Mouse (Mus musculus): ENCODE results near the gene 4931428F04Rik.
"Not testable (repeated sequence)": the region's sequence is repeated elsewhere in the genome, so short reads cannot be mapped to it uniquely, and the experiment has no call there.

The 4931428F04Rik gene

DNA sequence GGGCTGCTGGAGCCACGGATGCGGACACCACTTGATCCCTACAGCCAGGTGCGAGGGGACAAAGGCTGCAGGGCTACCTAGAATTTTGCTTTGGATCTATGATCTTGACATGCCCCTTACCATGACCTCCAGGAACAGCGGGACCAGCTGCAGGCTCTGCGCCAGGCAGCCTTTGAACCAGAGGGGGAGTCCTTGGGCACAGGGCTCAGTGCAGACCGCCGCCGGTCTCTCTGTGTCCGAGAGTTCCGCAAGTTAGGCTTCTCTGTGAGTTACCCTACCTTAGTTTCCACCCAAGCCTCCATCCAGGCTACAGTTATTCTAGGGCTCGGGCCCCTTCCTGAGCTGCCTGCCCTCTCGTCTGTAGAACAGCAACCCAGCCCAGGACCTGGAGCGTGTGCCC, 18.0 kb upstream of the 4931428F04Rik start:
- DNase-seq (ENCODE audit: low spot score in 2 of 2), result no peak

DNA sequence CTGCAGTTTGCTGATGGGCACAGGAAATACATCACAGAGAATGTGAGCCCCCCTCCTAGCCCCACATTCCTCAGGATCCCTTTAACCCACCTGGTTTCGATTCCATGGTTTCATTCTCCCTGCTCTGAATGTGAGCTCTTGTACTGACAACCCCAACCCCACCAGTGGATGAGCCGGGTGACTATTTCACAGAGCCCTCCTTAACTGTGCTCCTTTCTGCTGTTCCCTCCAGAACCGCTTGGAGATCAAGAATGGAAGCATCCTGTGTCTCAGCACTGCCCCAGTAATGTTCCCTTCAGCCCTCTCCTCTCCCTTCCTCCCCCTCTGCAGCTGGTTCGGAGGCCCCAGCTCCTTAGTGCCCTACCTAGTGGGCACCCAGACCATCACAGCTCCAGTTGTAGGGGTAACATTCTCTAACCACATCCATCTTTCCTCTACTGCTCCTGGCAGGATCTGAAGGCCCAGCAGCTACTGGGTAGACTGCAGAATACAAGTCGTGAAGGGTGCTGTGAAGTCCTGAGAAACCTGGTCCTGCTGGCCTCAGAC, 16.6 kb upstream of the 4931428F04Rik start:
- no peak for DNase-seq (ENCODE audit: low spot score in 2 of 2)

DNA sequence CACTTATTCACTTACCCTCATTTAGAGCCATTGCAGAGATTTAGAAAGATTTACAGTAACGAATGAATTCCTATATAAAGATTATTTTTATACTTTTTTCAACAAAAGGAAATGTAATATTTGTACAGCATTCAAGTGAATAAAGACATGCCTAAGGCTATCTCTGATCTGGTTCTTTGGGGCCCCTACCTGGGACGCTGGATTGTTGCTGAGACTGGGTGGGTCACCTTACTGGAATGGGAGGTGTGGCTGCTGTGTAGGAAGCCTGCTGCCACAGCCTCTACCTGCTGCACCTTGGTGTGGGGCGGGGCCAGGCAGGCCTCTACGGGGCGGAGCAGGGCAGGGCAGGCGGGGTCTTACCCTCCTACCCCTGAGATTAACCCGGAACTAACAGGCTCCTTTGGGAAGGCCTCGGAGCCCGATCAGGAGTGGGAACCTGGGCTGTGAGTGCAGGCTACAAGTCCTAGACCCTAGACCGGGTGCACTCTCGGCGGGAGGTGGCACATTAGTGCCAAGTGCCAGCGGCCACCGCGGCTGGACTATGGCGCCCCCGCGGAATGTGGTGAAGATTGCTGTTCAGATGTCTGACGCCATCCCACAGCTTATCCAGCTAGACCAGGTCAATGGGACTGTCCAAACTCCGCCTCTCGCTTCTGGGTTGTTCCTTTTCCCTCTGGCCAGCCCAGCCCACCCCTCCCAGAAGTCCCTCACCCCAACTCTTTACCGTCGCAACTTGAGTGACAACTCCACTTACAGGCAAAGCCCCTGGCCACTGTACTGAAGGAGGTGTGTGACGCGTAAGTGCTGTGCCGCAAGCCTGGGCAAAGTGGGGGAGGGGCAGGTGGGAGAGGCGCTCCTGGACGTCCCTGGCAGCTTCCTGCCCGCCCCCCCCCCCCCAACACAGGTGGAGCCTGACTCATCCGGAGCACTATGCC, 15.8 kb upstream of the 4931428F04Rik start, which contains the start of gene Elmo3:
Gene Elmo3 (plus strand): TSS at position 391 of the 935 bp plus-strand sequence.
- peak; percentile 50 to 51 for DNase-seq (ENCODE audit: low spot score in 2 of 2)

DNA sequence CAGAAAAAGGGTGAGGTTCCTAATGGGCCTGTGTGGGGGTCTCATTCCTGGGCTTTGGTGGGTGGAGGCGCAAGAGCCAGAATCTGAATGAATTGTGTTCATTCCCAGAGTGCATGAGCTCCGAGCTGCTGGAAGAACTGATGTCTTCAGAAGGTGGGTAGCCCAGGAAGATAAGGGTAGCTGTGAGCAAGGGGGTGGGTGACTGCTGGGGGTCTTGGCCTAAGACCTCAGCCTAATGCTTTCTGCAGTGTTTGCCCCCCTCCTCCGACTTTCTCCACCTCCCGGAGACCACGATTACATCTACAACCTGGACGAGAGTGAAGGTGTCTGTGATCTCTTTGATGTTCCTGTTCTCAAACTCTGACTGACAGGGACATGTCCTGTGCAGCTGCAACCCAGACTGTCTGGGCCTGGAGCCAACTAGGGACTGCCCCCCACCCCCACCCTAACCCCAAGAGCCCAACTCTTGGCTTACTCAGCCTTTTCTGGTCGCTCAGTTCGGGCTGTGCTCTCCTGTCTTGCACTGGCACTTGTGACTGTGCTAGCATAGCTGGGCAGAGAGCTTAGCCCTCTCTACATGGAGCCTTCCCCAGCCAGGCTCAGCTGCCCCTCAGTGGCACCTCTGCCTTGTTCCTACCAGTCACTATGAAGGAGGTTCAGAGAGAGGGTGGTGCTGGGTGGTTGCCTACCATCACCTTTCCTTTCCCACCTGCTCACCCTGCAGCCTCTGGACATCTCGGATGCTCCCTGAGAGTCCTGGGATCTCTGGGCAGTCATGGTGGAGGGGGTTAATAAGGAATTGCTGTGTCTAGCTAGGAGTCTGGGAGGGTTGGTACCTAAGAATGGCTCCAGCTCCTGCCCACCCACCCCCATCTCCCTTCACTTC, 14.9 kb upstream of the 4931428F04Rik start:
- no peak for DNase-seq (ENCODE audit: low spot score in 2 of 2)

DNA sequence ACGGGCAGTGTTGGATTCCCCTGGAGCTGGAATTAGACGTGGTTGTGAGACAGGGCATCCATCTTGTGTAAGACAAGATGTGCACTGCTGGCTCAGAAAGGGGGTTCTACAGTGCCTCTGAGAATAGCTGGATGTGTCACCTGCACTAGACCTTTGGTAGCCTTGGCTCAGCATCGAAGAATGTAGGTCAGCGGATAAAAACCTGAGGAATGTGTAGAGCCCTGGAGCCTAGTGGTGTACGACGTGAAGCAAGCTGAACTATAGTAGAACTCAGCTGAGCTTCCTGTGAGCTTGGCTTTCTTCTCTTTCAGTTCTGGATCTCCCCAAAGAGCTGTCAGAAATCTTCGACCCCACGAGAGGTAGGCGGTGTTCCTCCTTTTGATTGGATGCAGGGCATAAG, 14.2 kb upstream of the 4931428F04Rik start:
- DNase-seq (ENCODE audit: low spot score in 2 of 2), result no peak

DNA sequence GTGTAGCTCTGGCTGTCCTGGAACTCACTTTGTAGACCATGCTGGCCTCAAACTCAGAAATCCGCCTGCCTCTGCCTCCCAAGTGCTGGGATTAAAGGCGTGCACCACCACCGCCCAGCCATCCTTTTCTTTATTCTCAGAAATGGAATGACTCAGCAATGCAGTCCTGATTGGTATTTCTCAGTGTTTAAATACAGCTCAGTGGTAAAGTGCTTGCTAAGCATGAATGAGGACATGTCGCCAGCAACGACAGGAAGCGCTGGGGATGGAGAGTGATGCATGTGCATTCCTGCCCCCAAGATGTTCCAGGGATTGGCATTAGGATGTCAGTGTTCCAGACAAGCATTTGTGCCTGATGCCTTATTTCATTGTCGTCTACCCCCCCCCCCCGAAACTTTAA, 13.7 kb upstream of the 4931428F04Rik start:
- DNase-seq (ENCODE audit: low spot score in 2 of 2), result no peak

DNA sequence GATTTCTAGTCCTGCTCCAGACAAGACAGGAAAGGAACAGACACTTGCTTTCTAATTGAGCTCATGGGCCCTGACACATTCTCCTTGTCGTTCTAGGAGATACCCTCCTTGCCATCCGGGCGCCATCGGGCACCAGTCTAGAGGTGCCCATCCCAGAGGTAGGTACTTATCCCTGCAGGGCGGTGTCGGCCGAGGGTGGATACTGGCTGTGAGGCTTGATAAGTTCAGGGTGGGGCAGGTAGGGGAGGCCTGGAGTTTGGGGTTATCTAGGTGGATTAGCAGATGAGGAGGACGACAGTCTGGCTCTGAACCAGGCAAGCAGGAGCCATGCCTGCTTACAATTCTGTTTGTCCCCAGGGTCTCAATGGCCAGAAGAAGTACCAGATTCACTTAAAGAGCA, 10.3 kb upstream of the 4931428F04Rik start:
- DNase-seq (ENCODE audit: low spot score in 2 of 2), result no peak

DNA sequence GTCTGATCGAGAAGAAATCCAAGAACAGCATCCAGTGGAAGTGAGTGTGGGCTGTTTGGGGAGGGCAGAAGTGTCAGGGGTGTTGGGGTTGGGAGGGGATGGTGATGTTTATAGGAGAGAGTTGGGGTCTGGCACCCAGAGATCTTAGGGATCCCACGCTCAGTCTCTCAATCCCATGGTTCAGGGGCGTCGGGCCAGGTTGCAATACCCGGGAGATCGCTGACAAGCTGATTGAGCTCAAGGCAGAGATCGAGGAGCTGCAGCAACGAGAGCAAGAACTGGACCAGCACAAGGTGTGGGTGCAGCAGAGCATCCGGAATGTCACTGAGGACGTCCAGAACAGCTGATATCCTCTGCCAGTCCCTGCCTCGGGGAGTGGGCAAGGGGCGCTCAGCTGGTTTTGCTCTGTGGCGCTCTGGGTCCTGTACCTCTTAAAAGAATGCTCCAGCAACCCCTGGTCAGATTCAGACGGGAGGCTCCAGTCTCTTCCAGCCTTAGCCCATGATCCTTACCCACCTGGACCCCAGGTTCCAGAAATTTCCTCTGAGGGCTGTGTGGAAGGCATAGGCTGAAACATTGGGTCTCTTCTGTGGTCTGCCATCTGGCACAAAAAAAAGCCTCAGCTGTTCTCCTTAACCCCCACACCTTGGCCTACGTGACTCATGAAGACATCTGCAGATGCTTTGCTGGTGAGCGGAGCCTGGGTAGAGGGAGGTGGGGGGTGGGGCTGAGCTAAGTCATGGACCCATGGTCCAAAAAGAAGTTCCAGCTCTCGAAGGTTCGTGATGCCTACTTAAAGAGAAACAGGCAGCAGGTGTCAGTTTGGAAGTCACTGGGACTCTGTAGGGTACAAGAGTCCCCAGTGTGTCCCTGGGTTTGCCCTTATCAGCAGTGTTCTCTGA, 8.9 kb upstream of the 4931428F04Rik start:
- DNase-seq (ENCODE audit: low spot score in 2 of 2), result no peak

DNA sequence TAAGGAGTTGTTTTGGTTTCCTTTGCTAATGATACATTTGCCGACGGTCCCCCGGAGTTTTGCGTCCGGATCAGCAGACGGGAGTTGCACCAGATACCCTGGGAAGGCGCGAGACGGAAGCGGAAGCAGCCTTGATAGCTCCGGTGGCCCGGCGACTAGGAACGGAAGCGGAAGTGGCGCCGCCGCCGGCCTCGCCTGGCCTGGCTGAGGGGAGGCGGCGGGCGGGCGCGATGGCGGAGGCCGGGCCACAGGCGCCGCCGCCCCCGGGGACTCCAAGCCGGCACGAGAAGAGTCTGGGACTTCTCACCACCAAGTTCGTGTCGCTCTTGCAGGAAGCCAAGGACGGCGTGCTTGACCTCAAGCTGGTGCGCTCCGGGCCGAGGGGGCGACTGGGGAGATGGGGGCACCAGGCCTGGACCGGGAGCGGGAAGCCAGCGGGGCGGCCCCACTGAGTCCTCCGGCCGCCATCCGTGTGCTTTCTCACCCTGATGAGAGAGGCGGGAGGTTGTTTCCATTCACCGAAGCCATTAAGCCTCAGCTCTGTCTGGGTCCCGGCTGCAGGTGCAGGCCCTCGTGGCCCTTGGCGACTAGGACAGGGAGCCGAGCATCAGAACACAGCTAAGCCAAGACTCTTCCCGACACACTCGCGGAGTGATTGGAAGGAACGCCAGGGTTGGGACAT, 8.0 kb upstream of the 4931428F04Rik start, which contains the start of gene E2f4:
Gene E2f4 (plus strand): TSS at position 153 of the 682 bp plus-strand sequence.
- DNase-seq (ENCODE audit: low spot score in 2 of 2), result peak; percentile 92 to 94

DNA sequence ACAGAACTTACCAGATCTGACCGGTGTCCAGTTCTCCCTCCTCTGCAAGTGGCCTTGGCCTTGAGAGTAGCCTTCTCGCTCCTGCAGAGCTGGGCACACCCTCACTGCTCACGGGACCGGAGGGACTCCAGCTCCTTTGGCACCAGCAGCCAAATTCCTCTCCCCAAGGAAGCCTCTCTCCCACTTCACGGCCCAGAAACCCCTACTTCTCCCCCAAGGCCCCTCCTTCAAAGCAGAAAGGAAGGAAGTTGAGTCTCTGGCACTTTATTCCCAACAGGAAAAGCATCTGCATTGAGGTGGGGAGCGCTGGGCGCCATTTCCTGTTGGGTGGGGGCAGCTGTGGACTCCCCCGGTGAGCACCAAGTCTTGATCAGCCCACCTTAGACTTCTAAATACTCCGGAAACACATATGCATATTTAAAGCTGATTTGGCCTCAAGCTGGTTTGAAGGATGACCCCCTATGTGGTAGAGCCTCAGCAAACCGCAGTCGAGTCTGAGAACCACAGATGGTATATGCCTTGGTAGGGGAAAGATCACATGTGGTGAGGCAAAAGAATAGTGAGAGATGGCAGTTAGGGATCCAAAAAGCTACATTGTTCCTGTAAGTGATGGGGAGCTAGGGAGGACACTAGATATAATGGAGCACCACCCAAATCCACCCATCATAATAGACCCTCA, 6.4 kb upstream of the 4931428F04Rik start, which contains the start of gene Exoc3l:
Gene Exoc3l (minus strand): TSS at position 207 of the 679 bp plus-strand sequence.
- no peak for DNase-seq (ENCODE audit: low spot score in 2 of 2)

DNA sequence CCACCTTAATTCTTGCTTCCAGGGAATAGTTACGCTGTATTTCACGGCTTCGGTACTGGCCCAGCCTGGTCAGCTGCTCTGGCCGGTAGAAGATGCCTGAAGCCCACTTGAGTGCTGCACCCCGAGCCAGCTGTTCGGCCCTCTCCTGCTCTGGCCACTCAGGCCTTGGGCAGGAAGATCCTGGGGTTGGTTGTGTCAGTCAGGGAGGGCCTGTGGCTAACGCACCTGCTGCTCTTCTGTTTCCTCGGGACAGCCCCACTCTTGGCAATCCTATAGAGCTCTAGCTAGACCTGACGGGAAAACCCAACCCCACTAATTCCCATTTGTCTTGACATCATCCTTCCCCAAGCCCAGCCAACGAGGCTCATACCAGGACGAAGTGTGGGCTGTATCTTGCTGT, 5.6 kb upstream of the 4931428F04Rik start:
- no peak for DNase-seq (ENCODE audit: low spot score in 2 of 2)

DNA sequence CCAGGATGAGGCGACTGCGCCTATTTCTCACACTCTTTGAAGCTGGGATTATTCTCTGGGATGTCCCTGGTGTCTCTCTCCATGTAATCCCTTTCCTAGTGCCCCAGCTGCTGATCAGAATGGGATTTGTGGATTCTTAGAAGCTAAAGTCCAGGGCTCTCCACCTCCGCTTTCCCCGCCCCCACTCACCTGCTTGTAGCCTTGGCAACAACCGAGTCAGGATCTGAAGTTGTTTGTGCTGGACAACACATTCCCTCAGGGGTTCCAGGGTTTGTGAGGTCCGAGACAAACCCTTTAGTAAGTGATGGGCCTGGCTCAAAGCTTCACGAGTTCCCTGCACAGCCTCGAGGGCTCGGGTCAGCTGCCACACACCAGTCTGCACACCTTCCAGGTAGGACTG, 5.1 kb upstream of the 4931428F04Rik start:
- no peak for DNase-seq (ENCODE audit: low spot score in 2 of 2)

DNA sequence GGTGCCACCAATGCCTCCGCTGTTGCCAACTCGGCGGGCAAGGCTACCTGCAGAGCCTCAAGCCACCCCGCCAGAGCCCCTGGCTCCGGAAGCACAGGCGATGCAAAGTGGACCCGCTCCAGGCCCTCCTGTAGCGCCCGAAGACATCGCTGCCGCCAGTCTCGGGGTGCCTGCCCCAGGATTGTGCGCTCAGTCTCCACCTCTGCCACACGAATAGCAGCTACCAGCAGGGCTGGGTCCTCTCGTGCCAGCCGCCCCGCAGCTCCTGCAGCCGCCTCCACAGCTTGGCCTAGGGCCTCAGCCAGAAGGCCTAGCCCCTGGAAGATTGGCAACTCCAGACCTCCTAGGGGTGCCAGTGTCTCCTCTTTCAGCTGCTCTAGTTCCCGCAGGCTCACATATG, 3.7 kb upstream of the 4931428F04Rik start:
- DNase-seq (ENCODE audit: low spot score in 2 of 2), result no peak

DNA sequence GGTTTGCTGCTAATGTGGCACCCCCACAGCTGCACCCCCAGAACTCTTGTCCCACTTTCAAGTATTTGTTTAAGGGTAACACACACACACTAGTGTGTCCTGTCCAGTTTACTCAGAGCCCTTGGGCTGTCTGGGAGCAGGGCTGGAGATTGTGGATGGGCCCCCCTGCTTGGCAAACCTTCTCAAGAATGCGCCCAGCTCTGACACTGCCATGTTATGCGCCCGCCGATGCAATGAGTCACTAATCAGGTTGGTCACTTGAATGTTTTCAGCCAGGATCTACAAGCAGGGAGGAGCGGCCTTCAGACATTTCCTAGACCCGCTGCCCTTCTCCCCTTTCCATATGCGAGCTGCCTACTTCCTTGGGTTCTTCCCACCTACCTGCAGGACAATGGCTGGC, 2.8 kb upstream of the 4931428F04Rik start:
- no peak for DNase-seq (ENCODE audit: low spot score in 2 of 2)

DNA sequence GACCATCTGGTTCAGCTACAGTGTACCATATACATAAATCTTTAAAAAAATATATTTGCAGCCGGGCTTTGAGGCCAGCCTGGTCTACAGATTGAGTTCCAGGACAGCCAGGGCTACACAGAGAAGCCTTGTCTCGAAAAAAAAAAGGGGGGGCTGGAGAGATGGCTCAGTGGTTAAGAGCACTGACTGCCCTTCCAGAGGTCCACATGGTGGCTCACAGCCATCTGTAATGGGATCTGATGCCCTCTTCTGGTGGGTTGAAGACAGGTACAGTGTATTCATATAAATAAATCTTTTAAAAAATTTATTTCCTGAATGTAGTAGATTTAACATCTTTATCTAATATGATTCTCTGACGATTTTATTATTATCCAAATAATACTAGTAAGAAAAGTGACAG, 2.1 kb upstream of the 4931428F04Rik start:
- DNase-seq (ENCODE audit: low spot score in 2 of 2), result not testable (repeated sequence)

DNA sequence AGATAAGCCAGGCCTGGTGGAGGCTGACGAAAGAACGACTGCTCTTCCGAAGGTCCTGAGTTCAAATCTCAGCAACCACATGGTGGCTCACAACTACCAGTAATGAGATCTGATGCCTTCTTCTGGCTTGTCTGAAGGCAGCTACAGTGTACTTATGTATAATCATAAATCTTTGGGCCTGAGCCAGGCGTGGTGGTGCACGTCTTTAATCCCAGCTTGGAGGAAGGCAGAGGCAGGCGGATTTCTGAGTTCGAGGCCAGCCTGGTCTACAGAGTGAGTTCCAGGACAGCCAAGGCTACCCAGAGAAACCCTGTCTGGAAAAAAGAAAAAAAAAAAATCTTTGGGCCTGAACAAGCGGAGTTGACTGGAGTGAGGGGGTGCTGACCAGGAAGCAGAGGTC, 1.7 kb upstream of the 4931428F04Rik start:
- DNase-seq (ENCODE audit: low spot score in 2 of 2), result not testable (repeated sequence)

DNA sequence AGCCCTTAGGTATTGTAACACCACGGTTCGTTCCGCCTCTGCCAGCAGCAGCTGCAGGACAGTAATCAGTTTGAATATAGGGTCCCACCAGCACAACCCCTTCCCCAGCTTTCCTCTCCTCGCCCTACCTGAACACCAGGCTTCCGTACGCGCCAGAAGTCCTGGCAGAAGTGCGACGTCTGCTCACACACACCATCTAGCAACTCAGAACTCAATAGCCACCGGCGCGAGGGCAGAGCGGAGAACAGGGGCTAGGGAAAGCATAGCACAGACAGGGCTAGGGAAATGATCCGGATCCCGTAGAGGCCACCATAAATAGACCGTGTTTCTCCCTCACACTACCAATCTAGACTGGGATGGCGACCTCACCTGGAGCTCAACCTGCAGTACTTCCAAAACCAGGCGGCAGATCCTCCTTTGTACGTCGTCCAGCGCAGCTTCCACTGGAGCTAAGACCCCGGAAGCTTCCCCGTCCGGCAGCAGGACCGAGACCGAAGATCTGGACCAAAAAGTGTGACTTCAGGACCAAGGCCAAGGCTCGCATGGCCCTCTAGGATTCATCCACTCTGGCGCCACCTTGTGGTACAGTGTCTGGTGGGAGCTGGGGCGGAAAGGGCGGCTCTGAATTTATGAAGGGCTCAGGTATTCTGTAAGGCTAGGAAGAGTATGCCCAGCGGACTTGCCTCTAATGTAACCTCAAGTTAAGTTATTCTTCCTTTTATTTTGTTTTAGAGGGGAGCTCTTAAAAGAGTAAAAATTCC, 1.1 kb upstream of the 4931428F04Rik start:
- peak; percentile 76 to 80 for DNase-seq (ENCODE audit: low spot score in 2 of 2)

DNA sequence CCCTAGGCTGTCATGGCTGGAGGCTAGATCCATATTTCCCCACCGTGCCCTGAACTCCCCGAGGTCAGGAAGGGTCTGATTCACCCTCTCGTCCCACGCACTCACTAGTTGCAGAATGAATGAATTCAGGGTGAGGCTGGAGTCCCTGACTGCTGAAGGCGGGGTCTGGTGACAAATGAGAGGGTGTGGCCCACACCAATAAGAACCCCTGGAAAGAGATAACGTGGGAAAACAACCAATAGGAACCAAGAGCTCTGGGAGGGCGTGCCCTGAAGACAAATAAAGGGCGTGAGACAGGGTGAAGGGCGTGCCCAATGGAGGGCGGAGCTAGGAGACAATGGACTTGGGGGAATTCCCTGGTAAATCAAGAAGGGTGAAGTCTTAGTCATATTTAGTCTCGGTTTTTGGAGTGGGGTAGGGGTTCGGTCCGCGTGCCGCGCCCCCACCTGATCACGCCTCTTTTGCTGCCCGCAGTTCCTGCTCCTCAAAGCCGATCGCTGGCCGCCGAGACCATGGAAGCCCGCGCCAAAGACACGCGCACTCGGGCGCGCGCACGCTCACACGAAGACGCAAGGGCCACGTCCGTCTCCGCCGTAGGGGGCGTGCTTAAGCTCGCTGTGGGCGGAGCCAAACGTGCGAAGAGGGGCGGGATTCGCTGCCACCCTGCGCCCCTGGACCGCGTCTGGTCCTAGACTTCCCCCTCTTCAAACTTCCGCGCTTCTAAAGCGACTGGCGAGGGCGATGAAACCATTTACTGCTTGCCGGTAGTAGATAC, 519 bp downstream of the 4931428F04Rik start:
- DNase-seq (ENCODE audit: low spot score in 2 of 2), result peak; percentile 95 to 97

Measured in frontal cortex, postnatal 36 days (tissue).